Mouse (Mus musculus) neural tube, embryonic 15.5 days (tissue): ENCODE data around the gene Anln. TPM values are rescaled to one million over a fixed set of nuclear protein-coding genes. Genes with fewer than 3 reads are reported as not detected.
A peak's percentile ranks its signal among the peaks of the same experiment; 100 is the strongest.

Experiments
- ATAC-seq: fragments of 200-750 bp; cut with Nextera tagmentation; 2 replicates; pipeline ENCODE4 v1.8.0; 2017; ENCODE audit warnings: mild to moderate bottlenecking, moderate TSS enrichment, moderate library complexity; ENCODE audit not compliant: low FRiP score
- H3K27ac ChIP-seq: fragments of 300-500 bp; sonication (generic); replicated peaks from 2 replicates; pipeline ENCODE4 v1.5.1; 2015; ENCODE audit warnings: mild to moderate bottlenecking, inconsistent platforms
- H3K27me3 ChIP-seq: fragments of 300-500 bp; sonication (generic); replicated peaks from 2 replicates; pipeline ENCODE4 v1.6.1; 2015; ENCODE audit warnings: inconsistent platforms
- H3K36me3 ChIP-seq: fragments of 300-500 bp; sonication (generic); 2 replicates; pipeline ENCODE4 v1.6.1; 2015; ENCODE audit warnings: inconsistent platforms
- H3K4me1 ChIP-seq: fragments of 300-500 bp; sonication (generic); 2 replicates; pipeline ENCODE4 v1.6.1; 2015; ENCODE audit warnings: inconsistent platforms
- H3K4me2 ChIP-seq: fragments of 300-500 bp; sonication (generic); 2 replicates; pipeline ENCODE4 v1.6.1; 2015; ENCODE audit warnings: inconsistent platforms, mild to moderate bottlenecking, moderate library complexity
- H3K4me3 ChIP-seq: fragments of 300-500 bp; sonication (generic); replicated peaks from 2 replicates; pipeline ENCODE4 v1.5.1; 2015; ENCODE audit warnings: mild to moderate bottlenecking, inconsistent platforms
- H3K9ac ChIP-seq: fragments of 300-500 bp; sonication (generic); replicated peaks from 2 replicates; pipeline ENCODE4 v1.6.1; 2015; ENCODE audit warnings: mild to moderate bottlenecking, inconsistent platforms
- H3K9me3 ChIP-seq: fragments of 300-500 bp; sonication (generic); replicated peaks from 2 replicates; pipeline ENCODE4 v1.6.1; 2016; ENCODE audit warnings: inconsistent platforms
- WGBS: fragments of 180-500 bp; shearing (Covaris S2); methylation state at CpG from one replicate; pipeline ENCODE4 v1.1.7; 2015; ENCODE audit warnings: mixed read lengths; 5-methylcytosine and 5-hydroxymethylcytosine counted together
- polyA plus RNA-seq: library from polyadenylated mRNA; unstranded; fragments of >200 nt; fragmentation: Nextera tagmentation; extraction: Ambion mirVana; gene quantifications from 2 replicates; pipeline ENCODE4 v1.2.1, GENCODE M21; 2015

Gene Anln
- polyA plus RNA-seq, 1 experiment from 2014 or later, result 3.7 TPM

- 97% methylated on average over 6 of the region's 6 CpGs for WGBS
- Histone ChIP-seq H3K27me3 (no peaks in the 10 kb centered on the region), H3K4me1 (no peaks in the 10 kb centered on the region), H3K4me3 (no peak overlapping the region), H3K27ac (no peak overlapping the region), H3K4me2 (no peak overlapping the region), H3K9me3 (no peaks in the 10 kb centered on the region), H3K9ac (no peak overlapping the region), H3K36me3 (0 out of 2 replicates have a peak, but pooled peaks cover 2% of the 10 kb centered on the region)
- no peak for ATAC-seq
These were observed 28.1 kb downstream of the Anln start for GRCm38 (mm10) chr9:22360916-22361315.

- ATAC-seq, result no peak
- Histone ChIP-seq H3K36me3 (peaks cover 4% of the 10 kb centered on the region; the same call in 1 of the 2 replicates), H3K4me2 (no peak overlapping the region), H3K27me3 (no peaks in the 10 kb centered on the region), H3K27ac (no peak overlapping the region), H3K9me3 (no peaks in the 10 kb centered on the region), H3K4me3 (no peak overlapping the region), H3K9ac (no peak overlapping the region), H3K4me1 (no peaks in the 10 kb centered on the region)
- 71% methylated on average over 3 of the region's 3 CpGs for WGBS
These were observed 33.1 kb downstream of the Anln start for GRCm38 (mm10) chr9:22355919-22356318.

- Histone ChIP-seq H3K9me3 (no peaks in the 10 kb centered on the region), H3K4me3 (no peak overlapping the region), H3K4me2 (no peak overlapping the region), H3K36me3 (peaks cover 5% of the 10 kb centered on the region; the same call in 1 of the 2 replicates), H3K27ac (no peak overlapping the region), H3K4me1 (no peaks in the 10 kb centered on the region), H3K27me3 (no peaks in the 10 kb centered on the region), H3K9ac (no peak overlapping the region)
- WGBS, result 88% methylated on average over 5 of the region's 5 CpGs
- no peak for ATAC-seq
These were observed 35.1 kb downstream of the Anln start for GRCm38 (mm10) chr9:22353901-22354300.

- H3K9ac ChIP-seq, result no peak overlapping the region
- no peak overlapping the region for H3K4me2 ChIP-seq
- H3K27me3 ChIP-seq, result no peaks in the 10 kb centered on the region
- no peak overlapping the region for H3K27ac ChIP-seq
- H3K9me3 ChIP-seq, result no peaks in the 10 kb centered on the region
- H3K4me3 ChIP-seq, result no peak overlapping the region
- WGBS, result 96% methylated on average over 5 of the region's 5 CpGs
- no peaks in the 10 kb centered on the region for H3K4me1 ChIP-seq
- peaks cover 5% of the 10 kb centered on the region; the same call in 1 of the 2 replicates for H3K36me3 ChIP-seq
- ATAC-seq, result no peak
These were observed 35.5 kb downstream of the Anln start for GRCm38 (mm10) chr9:22353465-22353864.

GRCm38 (mm10) chr9:22340331-22340730 is 48.7 kb downstream of the Anln start:
- no peaks in the 10 kb centered on the region for H3K36me3 ChIP-seq
- H3K27ac ChIP-seq, result no peak overlapping the region
- H3K4me2 ChIP-seq, result no peak overlapping the region
- no peak overlapping the region for H3K4me3 ChIP-seq
- H3K9me3 ChIP-seq, result no peaks in the 10 kb centered on the region
- H3K4me1 ChIP-seq, result no peaks in the 10 kb centered on the region
- no peak for ATAC-seq
- WGBS, result 87% methylated on average over 1 of the region's 1 CpGs
- H3K9ac ChIP-seq, result no peak overlapping the region
- H3K27me3 ChIP-seq, result no peaks in the 10 kb centered on the region

GRCm38 (mm10) chr9:22337217-22337616 is 51.8 kb downstream of the Anln start:
- Histone ChIP-seq H3K4me1 (no peaks in the 10 kb centered on the region), H3K4me2 (no peak overlapping the region), H3K9me3 (no peaks in the 10 kb centered on the region), H3K4me3 (no peak overlapping the region), H3K27ac (no peak overlapping the region), H3K36me3 (no peaks in the 10 kb centered on the region), H3K9ac (no peak overlapping the region), H3K27me3 (no peaks in the 10 kb centered on the region)
- WGBS, result 98% methylated on average over 2 of the region's 2 CpGs
- no peak for ATAC-seq

GRCm38 (mm10) chr9:22327475-22328387 is 61.3 kb downstream of the Anln start:
- Histone ChIP-seq H3K36me3 (no peaks in the 10 kb centered on the region), H3K27ac (peak overlapping the region; percentile 68), H3K4me3 (peak overlapping the region; percentile 56), H3K4me2 (peak overlapping the region; percentile 91), H3K27me3 (no peaks in the 10 kb centered on the region), H3K4me1 (peaks cover 15% of the 10 kb centered on the region), H3K9ac (peak overlapping the region; percentile 56), H3K9me3 (no peaks in the 10 kb centered on the region)
- ATAC-seq, result peak; percentile 95
- WGBS, result under 1% methylated on average over 32 of the region's 32 CpGs

GRCm38 (mm10) chr9:22327099-22327474 is 61.9 kb downstream of the Anln start:
- 0 out of 2 replicates have a peak, but pooled peaks have one; percentile 2 for ATAC-seq

GRCm38 (mm10) chr9:22324579-22324978 is 64.4 kb downstream of the Anln start:
- WGBS, result 97% methylated on average over 1 of the region's 1 CpGs
- H3K4me2 ChIP-seq, result no peak overlapping the region

More at GRCm38 (mm10) chr9:22327099-22327474, 61.9 kb downstream of the Anln start:
- Histone ChIP-seq H3K4me3 (peak overlapping the region; percentile 56), H3K27ac (peak overlapping the region; percentile 68; the same call in 1 of the 2 replicates), H3K27me3 (no peaks in the 10 kb centered on the region), H3K4me1 (peaks cover 15% of the 10 kb centered on the region), H3K4me2 (peak overlapping the region; percentile 91), H3K36me3 (no peaks in the 10 kb centered on the region), H3K9ac (peak overlapping the region; percentile 56; the same call in 1 of the 2 replicates), H3K9me3 (no peaks in the 10 kb centered on the region)
- 12% methylated on average over 9 of the region's 9 CpGs for WGBS

GRCm38 (mm10) chr9:22322381-22323211 is 66.4 kb downstream of the Anln start:
- H3K4me1 ChIP-seq, result peaks cover 7% of the 10 kb centered on the region
- ATAC-seq, result no peak
- H3K36me3 ChIP-seq, result no peaks in the 10 kb centered on the region
- peaks cover 4% of the 10 kb centered on the region; the same call in 1 of the 2 replicates for H3K9me3 ChIP-seq
- H3K4me2 ChIP-seq, result no peak overlapping the region
- no peak overlapping the region for H3K27ac ChIP-seq
- no peaks in the 10 kb centered on the region for H3K27me3 ChIP-seq
- WGBS, result 84% methylated on average over 8 of the region's 8 CpGs
- H3K9ac ChIP-seq, result no peak overlapping the region
- no peak overlapping the region for H3K4me3 ChIP-seq

More at GRCm38 (mm10) chr9:22324579-22324978, 64.4 kb downstream of the Anln start:
- Histone ChIP-seq H3K4me1 (peaks cover 15% of the 10 kb centered on the region), H3K36me3 (no peaks in the 10 kb centered on the region), H3K9me3 (no peaks in the 10 kb centered on the region), H3K4me3 (no peak overlapping the region), H3K9ac (no peak overlapping the region), H3K27ac (no peak overlapping the region), H3K27me3 (no peaks in the 10 kb centered on the region)
- ATAC-seq, result no peak

- ATAC-seq, result no peak
- Histone ChIP-seq H3K36me3 (no peaks in the 10 kb centered on the region), H3K4me2 (no peak overlapping the region), H3K4me1 (no peaks in the 10 kb centered on the region), H3K9ac (no peak overlapping the region), H3K27ac (no peak overlapping the region), H3K27me3 (no peaks in the 10 kb centered on the region), H3K9me3 (peaks cover 4% of the 10 kb centered on the region; the same call in 1 of the 2 replicates), H3K4me3 (no peak overlapping the region)
- 90% methylated on average over 1 of the region's 1 CpGs for WGBS
These were observed 69.9 kb downstream of the Anln start for GRCm38 (mm10) chr9:22319109-22319508.
